Mouse (Mus musculus) heart, postnatal 0 days (tissue): Measurements from ENCODE around the gene Fmod.

ENCODE experiments used
- CTCF ChIP-seq: IDR thresholded peaks from 2 replicates; pipeline ENCODE4 v1.5.1; 2016; ENCODE audit warnings: antibody characterized with exemption, control low read depth, low read depth
- EP300 ChIP-seq: IDR thresholded peaks from 2 replicates; pipeline ENCODE4 v1.6.1; 2016; ENCODE audit warnings: antibody characterized with exemption, low read depth

DNA sequence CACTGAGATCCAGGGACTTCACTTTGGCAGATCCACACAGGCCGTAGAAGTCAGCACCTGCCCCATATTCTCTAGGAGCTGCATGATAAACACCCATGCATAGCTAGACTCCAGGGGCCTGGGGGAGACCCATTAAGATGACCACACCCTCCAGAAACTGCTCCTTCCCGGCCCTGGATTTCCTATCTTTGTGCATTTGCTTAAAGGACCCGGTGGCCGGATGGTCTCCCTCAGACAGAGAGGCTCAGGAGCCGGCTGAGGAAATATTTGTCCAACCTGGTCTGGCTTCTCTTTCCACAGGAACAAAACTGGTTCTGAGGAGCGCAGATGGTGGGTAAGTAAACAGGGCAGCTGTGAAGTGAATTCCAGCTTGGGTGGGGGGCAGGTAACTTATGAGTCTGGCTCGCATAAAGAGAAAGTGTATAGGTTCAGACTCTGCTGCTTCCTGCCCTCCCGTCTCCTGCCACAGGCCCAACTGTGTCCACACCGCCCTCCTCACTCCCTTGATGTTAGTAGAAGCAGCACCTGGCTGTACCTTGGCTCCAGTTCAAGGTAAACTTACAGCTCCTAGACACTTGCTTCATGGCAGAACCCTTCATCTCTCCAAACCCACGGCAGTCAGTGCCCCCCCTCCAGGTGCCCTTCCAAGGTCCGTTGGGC lies 30.8 kb upstream of the Fmod start:
- TF ChIP-seq CTCF = no peak
- no peak for TF ChIP-seq EP300
